Mouse (Mus musculus) stomach, embryonic 16.5 days (tissue): ENCODE measurements around the gene Gm13088. TPM values are rescaled to one million over a fixed set of nuclear protein-coding genes. Genes with fewer than 3 reads are reported as not detected.
"Not testable (repeated sequence)": the region's sequence is repeated elsewhere in the genome, so short reads cannot be mapped to it uniquely, and the experiment has no call there.

ENCODE experiments used
- ATAC-seq: fragments of 200-750 bp; cut with Nextera tagmentation; 2 replicates; pipeline ENCODE4 v1.8.0; 2017; ENCODE audit warnings: moderate number of reproducible peaks, moderate TSS enrichment; ENCODE audit not compliant: insufficient read depth, low FRiP score
- H3K27ac ChIP-seq: fragments of 300-500 bp; sonication (generic); 2 replicates; pipeline ENCODE4 v1.5.1; 2014; ENCODE audit warnings: low read length
- H3K27me3 ChIP-seq: fragments of 300-500 bp; sonication (generic); 2 replicates; pipeline ENCODE4 v1.6.1; 2014; ENCODE audit warnings: low read length, control low read depth, mixed read lengths; ENCODE audit not compliant: control insufficient read depth, insufficient read depth
- H3K36me3 ChIP-seq: fragments of 300-500 bp; sonication (generic); 2 replicates; pipeline ENCODE4 v1.6.1; 2014; ENCODE audit warnings: low read length; ENCODE audit not compliant: control insufficient read depth, insufficient read depth
- H3K4me1 ChIP-seq: fragments of 300-500 bp; sonication (generic); 2 replicates; pipeline ENCODE4 v1.6.1; 2014; ENCODE audit warnings: low read length, control low read depth, mixed read lengths; ENCODE audit not compliant: control insufficient read depth, insufficient read depth
- H3K4me2 ChIP-seq: fragments of 300-500 bp; sonication (generic); 2 replicates; pipeline ENCODE4 v1.6.1; 2014; ENCODE audit warnings: low read depth, low read length, mixed read lengths
- H3K4me3 ChIP-seq: fragments of 300-500 bp; sonication (generic); replicated peaks from 2 replicates; pipeline ENCODE4 v1.5.1; 2014; ENCODE audit warnings: mild to moderate bottlenecking, low read length
- H3K9ac ChIP-seq: fragments of 300-500 bp; sonication (generic); 2 replicates; pipeline ENCODE4 v1.6.1; 2014; ENCODE audit warnings: low read length
- H3K9me3 ChIP-seq: fragments of 300-500 bp; sonication (generic); replicated peaks from 2 replicates; pipeline ENCODE4 v1.6.1; 2016; ENCODE audit warnings: low read length, control low read depth; ENCODE audit not compliant: control insufficient read depth
- WGBS: fragments of 180-500 bp; shearing (Covaris S2); extraction: QIAGEN DNeasy Blood & Tissue Kit; methylation state at CpG from one replicate; pipeline ENCODE4 v1.1.7; 2014; 5-methylcytosine and 5-hydroxymethylcytosine counted together
- polyA plus RNA-seq: library from polyadenylated mRNA; unstranded; fragments of >200 nt; fragmentation: Nextera tagmentation; extraction: Ambion mirVana; gene quantifications from 2 replicates; pipeline ENCODE4 v1.2.1, GENCODE M21; 2015

The Gm13088 gene
- not detected in 2 replicates for polyA plus RNA-seq

DNA sequence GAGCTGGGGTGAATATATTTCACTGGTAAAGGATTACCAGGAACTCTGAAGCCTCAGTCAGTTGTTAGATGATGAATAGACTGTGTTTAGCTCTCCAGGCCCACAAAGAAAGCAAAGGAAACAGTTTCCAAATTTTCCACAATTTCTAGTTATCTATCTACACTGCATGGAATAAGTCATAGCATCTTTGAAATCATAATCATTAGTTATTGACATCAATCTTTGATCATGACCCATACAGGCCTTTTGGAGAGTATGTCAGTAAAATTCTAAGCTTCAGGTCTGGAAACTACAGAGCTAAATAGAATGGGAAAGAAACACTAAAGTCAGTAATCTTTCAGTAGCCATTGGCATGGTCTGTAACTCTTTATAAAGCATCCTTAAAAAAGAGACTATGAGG, at the start of gene Gm13088:
TSS of gene Gm13088 (minus strand) at position 101 of the 400 bp plus-strand sequence.
- H3K27me3 ChIP-seq, ATAC-seq, H3K4me1 ChIP-seq, H3K27ac ChIP-seq, H3K4me2 ChIP-seq, H3K9ac ChIP-seq, H3K4me3 ChIP-seq, H3K9me3 ChIP-seq, H3K36me3 ChIP-seq: not testable (repeated sequence)

DNA sequence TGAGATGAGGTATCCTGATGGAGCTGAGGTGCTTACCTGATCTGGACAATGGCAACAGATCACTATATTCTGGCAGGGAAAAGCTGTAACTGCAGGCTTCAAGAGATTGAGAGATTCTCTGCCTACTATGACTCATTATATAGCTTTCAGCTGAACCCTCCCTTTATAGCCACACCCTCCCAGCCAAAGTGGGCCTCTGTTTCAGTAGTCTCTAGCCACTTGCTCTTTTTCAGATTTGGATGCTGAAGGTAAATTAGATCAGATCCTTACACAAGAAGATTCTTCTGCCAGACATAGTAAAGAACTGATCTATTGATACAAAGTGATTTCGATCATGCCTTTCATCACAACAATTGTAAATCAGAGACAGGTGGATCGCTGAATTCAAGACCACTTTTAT, 45.6 kb upstream of the Gm13088 start, which contains the start of gene Gm13089:
TSS of gene Gm13089 (minus strand) at position 101 of the 400 bp plus-strand sequence.
- no peak for ATAC-seq
- no peaks in the 10 kb centered on the region for H3K27me3 ChIP-seq
- no peak within 1 kb of the TSS for H3K4me3 ChIP-seq
- no peaks in the 10 kb centered on the region for H3K4me1 ChIP-seq
- H3K9ac ChIP-seq, result no peak within 1 kb of the TSS
- peaks cover 8% of the 10 kb centered on the region; the same call in 1 of the 2 replicates for H3K9me3 ChIP-seq
- H3K27ac ChIP-seq, result no peak within 1 kb of the TSS
- H3K4me2 ChIP-seq, result no peak within 1 kb of the TSS
- WGBS, result 81% methylated on average over 2 of the region's 2 CpGs
- H3K36me3 ChIP-seq, result no peaks in the 10 kb centered on the region

DNA sequence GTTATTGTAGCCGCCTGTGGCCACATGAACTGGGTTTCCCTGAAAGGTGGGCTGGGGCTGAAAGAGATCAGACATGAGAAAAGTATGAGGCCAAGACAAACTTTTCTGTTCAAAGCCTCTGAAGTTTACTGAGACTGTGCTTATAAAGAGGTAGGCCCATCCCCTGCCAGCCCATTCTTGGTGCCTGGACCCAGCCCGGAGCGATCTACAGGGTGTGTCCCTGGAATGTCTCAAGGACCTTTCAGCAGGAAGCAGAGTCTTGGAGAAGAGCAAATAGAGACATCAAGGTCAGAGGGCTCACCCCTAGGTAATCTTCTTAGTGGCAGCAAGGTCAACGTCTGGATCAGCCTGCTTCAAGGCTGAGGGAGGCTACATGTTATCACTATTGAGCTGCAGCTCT, 38.9 kb downstream of the Gm13088 start:
- H3K4me2 ChIP-seq, H3K27ac ChIP-seq, H3K27me3 ChIP-seq, H3K9ac ChIP-seq, H3K9me3 ChIP-seq, ATAC-seq, H3K36me3 ChIP-seq, H3K4me3 ChIP-seq, H3K4me1 ChIP-seq: not testable (repeated sequence)
- WGBS, result 81% methylated on average over 4 of the region's 4 CpGs

DNA sequence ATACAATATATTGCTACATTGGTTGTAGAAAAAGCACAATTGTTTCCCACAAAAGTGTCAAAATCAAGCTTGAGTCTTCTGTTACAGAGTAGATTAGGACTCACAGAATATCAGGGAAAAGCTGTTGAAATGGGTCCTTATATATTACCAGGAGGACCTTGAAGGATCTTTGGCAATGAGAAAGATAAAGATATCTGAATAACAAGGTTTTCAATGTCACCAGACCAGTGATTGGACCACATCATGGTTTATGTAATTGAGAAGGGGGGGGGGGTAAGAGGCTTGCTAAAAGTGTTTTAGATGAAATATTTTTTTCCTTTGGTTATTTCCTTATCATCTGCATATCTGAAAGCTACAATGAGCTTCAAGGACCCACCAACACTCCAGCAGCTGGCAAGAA, 42.3 kb downstream of the Gm13088 start, which contains the start of gene Gm13083:
TSS of gene Gm13083 (plus strand) at position 301 of the 400 bp plus-strand sequence.
- H3K4me3 ChIP-seq, H3K27me3 ChIP-seq, H3K9ac ChIP-seq, H3K9me3 ChIP-seq, H3K4me2 ChIP-seq, H3K27ac ChIP-seq, H3K36me3 ChIP-seq, H3K4me1 ChIP-seq, ATAC-seq: not testable (repeated sequence)

DNA sequence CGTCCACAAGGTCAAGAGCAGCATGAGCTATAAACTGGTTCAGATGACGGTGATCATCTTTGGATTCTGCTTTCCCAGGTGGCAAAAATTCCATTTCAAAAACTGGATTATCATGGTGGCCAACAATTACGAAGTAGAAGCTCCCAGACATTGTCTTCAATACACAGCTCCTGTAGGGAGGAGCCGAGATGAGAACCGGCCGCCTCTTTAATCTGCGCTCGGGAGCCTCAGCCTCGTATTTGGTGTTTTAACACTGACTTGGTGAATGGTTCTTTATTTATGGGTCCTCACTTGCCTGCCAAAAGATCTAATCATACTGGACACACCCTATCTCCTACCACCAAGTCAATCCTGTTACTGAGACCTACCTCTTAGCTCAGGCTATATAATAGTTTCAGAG, 45.1 kb downstream of the Gm13088 start:
- not testable (repeated sequence) for H3K36me3 ChIP-seq, H3K4me3 ChIP-seq, H3K4me1 ChIP-seq, H3K27ac ChIP-seq, H3K9ac ChIP-seq, H3K27me3 ChIP-seq, H3K9me3 ChIP-seq, ATAC-seq, H3K4me2 ChIP-seq
- 87% methylated on average over 9 of the region's 9 CpGs for WGBS

Other genes with a start within 250 kb of the Gm13088 start
- 15.1 and 15.2 TPM in 2 replicates for gene Pramef8, start 244.8 kb downstream of the Gm13088 start, polyA plus RNA-seq
- gene Oog4, start 206.9 kb downstream of the Gm13088 start, polyA plus RNA-seq, result not detected in 2 replicates
- gene Gm13043, start 145.9 kb downstream of the Gm13088 start, polyA plus RNA-seq, result not detected in 2 replicates
- not detected in 2 replicates for gene Gm13040, start 121.3 kb downstream of the Gm13088 start, polyA plus RNA-seq
- gene BC080695, start 105.5 kb downstream of the Gm13088 start, polyA plus RNA-seq, result not detected in 2 replicates
- not detected in 2 replicates for gene Gm13057, start 105.5 kb downstream of the Gm13088 start, polyA plus RNA-seq
- gene Gm13083, start 42.2 kb downstream of the Gm13088 start, polyA plus RNA-seq, result not detected in 2 replicates
- not detected in 2 replicates for gene Gm13089, start 45.5 kb upstream of the Gm13088 start, polyA plus RNA-seq
- not detected in 2 replicates for gene Gm13078, start 62.2 kb upstream of the Gm13088 start, polyA plus RNA-seq
- not detected in 2 replicates for gene Gm13023, start 132.1 kb upstream of the Gm13088 start, polyA plus RNA-seq
- not detected in 2 replicates for gene Gm13084, start 158.8 kb upstream of the Gm13088 start, polyA plus RNA-seq
- gene Gm13103, start 189.3 kb upstream of the Gm13088 start, polyA plus RNA-seq, result not detected in 2 replicates
- gene Pramef6, start 243.1 kb upstream of the Gm13088 start, polyA plus RNA-seq, result not detected in 2 replicates